Mouse (Mus musculus): ENCODE measurements at regions not wholly inside any gene's neighbourhood (a gene's known extent, or its start where the extent isn't known, plus 50 kb on each side); places are given as distances from the start of the nearest gene placed in this dataset.
A peak's percentile ranks its signal among the peaks of the same experiment; 100 is the strongest.

DNA sequence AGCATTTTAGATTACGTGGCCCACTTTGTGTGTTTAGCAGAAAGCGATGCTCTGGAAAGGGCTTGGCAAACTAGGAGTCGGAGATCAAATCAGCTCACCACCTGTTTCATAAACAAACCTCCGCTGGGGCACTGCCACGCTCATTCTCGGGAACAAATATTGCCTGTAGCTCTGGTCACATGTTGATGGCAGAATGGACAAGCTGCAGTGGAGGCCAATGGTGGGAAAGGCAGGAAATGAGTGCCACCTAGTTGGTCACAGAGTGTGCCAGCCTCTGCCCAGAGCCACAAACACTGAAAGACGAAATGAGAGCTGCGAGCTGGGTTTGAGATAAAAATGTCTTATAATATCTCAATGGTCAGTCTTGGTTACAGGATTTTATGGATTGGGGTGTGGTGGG is 259.2 kb upstream of the Csf3r start:
- no peak for DNase-seq (ENCODE audit: low read depth, low spot score)

DNA sequence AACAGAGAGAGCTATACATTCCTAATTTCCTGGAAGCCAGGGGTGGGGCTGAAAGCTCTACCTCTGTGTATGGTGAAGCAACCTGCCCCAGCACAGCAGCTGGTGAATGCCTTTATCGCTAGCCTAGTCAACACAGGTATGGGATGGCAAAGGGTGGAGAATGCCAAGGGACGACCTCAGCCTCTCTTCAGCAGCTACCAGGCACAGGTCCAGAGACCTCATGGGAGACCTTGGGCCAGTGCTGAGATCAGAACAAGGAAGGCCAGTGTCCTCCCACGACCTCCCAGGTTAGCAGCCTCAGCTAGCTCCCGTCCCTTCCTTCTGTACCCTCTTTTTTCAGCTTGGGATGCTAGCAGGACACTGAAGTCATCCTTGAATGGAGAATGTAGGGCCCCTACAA is 247.2 kb upstream of the Csf3r start:
- DNase-seq (ENCODE audit: low read depth, low spot score) = no peak

DNA sequence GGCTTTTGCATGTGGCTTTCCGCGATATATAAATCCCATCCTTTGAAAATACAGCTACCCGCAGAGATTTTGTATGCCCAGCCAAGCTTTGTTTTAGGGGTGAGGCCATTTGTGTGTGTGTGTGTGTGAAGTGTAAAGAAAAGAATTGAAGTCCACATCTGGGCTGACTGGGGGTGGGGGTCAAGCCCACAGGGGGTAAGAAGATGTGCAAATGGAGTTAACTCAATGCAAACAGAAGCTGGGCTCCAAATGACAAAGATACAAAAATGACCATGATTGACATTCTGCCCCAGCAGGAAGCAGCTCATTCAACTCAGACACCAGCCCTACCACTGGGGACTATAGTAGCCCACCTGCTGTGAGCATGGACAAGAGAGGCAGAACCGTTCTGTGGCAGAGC is 244.2 kb upstream of the Csf3r start:
- no peak for DNase-seq (ENCODE audit: low read depth, low spot score)

DNA sequence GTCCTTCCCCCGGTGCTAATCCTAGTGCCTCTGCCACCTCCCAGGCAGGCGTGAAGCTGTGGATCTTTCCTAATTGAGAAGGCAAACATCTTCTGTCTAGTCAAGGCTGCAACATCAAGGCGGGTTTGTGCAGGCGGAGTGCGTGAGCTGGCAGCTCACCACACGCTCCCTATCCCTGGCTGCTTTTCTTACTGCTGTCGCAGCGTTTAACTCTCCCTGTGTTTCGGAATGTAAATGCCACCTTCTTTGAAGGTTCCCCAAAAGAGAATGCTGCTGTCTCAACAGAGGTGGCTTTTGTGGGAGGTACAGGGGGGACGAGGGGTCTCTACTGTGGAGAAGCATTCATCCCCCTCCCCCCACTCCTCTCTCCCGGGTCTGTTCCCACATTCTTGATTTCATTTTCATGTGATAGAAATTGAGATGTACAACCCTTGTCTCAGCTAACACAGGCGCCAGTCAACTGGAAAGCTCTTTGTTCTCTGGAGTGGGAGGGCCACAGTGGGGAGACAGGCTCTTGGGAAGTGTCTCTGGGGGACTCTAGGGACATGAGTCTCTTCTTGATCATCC is 243.3 kb upstream of the Csf3r start:
- DNase-seq (ENCODE audit: low read depth, low spot score) = no peak

DNA sequence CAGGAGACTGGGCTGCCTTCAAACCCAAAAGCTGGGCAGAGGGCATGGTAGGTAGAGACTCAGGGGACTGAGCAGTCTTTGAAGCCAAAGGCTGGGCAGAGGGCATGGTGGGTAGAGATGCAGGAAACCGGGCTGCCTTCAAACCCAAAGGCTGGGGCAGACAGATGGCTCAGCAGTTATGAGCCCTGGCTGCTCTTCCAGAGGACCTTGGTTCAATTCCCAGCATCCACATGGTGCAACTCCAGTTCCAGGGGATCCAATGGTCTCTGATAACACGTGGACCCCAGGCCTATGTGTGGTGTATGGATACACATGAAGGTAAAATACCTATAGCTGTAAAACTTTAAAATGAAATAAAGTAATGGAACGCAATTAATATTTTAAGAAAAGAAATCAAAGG is 242.0 kb upstream of the Csf3r start:
- no peak for DNase-seq (ENCODE audit: low read depth, low spot score)

DNA sequence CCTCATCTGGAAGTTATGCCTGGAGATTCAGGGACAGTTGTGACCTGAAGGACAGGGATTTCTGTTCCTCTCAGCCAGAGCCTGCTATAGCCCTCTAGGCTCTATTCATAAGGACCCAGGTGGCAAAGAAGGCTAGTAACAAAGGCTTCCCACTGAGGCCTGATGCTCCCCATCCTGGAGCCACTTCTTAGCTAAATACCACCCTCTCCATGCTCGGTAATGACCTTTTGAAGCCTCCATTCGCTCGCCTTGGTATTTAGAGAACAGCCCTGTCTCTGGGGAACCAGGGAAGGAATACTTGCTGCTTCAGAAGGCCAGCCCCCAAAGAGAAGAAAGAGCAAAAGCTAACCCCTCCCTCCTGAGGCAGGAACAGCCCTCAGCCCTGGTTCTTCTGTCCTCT is 238.3 kb upstream of the Csf3r start:
- no peak for DNase-seq (ENCODE audit: low read depth, low spot score)

DNA sequence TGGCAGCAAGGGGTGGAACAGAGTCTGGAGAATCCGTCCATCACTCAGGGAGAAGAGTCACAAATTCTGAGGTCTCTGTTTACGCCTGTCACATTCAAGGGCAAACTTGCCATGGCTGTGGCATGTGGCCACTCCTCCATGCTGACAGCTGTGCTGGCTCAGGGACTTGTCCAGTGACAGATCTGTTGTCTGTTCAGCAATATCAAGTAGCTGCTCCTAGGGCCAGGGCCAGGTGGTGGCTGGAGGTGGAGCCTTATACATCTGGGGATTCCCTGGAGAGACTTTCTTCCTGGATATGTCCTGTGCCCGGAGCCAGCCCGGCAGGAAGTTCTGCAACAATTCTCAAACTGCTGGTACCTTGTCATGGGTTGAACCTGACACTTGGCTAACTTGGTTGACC is 229.7 kb upstream of the Csf3r start:
- DNase-seq (ENCODE audit: low read depth, low spot score) = no peak

DNA sequence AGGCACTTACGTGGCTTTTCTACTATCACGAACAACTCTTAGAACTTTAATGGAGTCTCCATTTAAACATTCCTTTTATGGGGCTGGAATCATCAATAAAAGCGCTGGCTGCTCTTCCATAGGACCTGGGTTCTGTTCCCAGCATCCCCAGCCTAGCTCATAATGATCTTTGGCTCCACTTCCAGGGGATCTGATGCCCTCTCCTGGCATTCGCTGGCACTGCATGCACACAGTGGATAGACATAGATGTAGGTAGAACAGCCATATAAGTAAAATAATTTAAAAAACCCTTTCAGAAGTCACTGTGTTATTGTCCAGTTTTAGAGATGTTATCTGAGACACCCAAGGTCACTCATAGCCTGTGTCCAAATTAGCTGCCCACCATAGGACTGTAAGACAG is 216.4 kb upstream of the Csf3r start:
- DNase-seq (ENCODE audit: low read depth, low spot score) = peak; percentile 7

DNA sequence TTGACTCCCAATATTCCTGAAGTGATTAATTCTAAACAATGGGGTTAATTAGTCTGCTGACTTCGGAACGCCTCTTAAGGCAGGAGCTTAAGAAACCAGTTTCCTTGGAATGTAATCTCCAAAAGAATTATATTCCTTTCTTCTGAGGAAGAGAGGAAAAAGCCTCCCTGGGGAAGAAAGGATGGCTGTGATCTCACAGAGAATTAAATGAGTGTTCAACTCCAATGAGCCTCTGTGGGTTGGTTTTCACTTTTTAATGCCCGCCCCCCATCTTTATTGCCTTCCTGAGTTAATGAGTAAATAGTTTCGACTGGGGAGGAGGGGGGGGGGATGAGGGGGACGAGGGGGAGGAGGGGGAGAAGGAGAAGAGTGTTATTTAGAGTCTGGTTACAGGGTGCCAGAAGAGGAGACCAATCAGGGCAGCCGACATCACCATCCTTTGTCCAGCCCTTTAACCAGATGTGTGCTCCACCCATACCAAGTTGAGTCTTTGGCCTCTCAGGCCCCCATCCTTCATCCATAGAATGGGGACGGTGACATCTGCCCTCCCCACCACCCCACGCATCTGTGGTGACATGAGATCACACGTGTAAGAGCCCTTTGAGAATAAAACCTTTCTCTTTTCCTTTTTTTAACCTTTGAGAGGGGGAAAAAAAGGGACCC is 214.8 kb upstream of the Csf3r start:
- no peak for DNase-seq (ENCODE audit: low read depth, low spot score)

DNA sequence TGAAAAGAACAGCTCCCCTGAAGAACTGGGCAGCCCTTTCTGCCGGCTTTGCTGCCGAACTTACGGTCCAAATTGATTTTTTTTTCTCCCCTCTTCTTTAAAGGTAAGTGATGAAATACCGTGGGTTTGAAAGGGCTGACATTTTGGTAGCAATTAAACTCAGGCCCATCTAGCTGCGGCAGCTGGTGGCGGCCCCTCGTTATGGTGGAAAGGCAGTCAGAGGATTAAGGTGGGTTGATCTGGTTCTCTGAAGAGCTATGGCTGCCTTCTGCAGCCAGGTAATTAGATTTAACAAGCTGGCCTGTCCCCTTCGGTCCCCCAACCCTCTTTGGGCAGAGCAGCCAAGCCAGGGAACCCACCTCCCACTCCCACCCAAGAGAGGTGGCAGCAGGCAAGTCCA is 214.1 kb upstream of the Csf3r start:
- no peak for DNase-seq (ENCODE audit: low read depth, low spot score)

DNA sequence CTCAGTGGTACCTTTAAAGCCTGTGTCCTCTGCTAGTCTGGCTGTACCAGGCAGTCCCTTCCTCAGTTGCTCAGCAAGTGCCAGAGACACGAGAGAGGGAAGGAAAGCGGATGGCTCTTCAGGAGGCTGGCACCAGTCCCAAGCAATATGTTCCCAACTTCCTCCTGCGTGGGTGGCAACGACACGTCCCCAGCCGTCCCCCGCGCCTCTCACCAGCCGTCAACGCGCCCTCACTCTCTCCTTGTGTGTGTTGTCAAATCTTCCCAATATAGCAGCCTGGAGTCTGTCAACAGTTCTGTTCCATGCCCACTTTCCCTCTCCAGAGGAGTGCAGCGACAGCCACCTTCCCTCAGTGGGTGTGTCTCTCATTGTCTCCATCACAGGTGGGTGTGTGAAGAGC is 210.0 kb upstream of the Csf3r start:
- DNase-seq (ENCODE audit: low read depth, low spot score) = no peak

DNA sequence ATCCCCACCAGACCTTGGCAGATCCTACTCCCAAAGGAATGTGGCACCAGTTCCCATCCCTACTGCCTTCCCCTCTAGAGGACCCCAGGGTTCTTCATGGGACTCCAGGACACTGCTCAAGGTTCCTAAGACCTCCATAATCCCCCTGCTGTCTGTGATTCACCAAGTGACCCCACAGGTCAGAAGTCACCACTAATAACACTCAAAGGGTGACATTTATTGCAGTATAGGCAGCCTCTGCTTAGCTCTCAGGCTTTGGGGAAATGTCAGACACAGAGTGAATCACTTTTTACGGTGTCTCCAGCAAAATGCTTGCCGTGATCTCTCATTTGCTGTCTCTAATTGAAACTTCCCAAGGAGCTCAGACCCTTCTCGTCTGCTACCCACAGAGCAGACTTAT is 209.1 kb upstream of the Csf3r start:
- DNase-seq (ENCODE audit: low read depth, low spot score) = no peak

DNA sequence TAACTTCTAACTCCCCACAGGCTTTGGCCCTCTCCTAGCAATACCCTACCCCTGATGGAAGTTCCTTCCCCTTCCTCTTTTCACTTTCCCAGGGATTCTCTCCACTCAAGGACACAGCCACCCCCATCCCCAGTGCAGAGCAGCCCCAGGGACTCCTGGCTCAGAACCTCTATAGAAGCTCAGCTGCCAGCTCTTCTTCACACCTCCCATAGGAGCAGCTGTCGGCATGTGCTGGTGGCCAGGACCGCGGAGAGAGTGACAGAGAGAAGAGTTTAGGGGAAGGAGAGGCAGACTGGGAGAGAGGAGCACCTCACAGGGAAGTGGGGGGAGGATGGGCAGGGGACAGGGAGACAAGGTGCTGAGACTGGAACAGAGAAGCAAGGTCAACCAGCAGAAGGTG is 199.8 kb upstream of the Csf3r start:
- DNase-seq (ENCODE audit: low read depth, low spot score) = no peak

DNA sequence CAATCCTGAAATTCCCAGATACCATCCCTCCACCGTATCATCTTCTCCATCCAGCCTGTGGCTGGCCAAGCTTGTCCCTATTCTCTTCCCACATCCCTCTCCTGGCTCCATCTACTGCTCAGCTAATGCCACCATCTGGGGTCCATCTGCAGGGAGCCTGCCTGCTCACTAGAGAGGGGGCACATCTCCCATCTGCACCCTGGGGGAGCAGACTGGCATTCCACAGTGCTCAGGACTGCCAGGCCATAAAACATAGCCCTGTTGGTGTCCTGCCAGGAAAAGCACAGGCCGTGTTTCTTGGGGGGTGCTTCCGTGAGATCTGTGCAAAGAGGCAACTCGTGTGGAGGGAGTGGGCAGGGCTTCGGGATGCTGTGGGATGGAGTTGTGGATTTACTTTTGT is 197.9 kb upstream of the Csf3r start:
- DNase-seq (ENCODE audit: low read depth, low spot score) = no peak

DNA sequence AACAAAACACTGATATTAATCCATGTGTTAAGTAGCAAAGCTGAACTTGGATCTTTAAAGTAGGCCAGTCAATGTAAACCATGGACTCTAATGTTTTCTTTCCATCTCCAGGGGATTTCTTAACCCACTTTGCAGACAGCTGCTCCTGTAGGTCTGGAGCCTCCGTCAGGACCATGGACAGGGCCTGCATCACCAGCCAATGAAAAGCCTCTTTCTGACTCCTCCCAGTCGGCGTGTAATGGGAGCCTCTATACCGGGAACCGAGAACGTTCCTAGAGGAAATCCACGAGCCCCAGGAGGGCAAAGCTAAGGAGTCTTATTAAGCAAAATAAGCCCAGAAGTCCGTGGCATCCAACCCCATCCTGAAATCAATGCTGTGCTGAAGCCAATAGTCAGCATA is 189.1 kb upstream of the Csf3r start:
- peak; percentile 52 for DNase-seq (ENCODE audit: low read depth, low spot score)

DNA sequence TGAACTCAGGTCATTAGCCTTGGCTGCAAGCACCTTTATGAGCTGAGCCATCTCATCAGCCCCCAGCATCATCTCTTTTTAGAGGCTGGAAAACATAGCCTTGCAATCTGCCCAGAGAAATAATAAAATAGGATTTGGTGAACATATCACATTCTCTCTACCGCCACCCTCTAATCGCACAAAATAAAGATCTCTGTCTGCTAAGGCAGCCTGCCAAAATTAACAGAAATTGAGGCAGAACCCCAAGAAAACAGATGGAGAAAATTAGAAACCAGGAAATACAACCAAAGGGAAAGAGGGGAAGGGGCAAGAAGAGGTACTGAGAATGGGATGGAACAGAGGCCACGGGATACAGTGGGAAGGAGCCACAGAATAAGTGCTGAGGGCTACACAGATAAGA is 176.8 kb upstream of the Csf3r start:
- DNase-seq (ENCODE audit: low read depth, low spot score) = no peak

DNA sequence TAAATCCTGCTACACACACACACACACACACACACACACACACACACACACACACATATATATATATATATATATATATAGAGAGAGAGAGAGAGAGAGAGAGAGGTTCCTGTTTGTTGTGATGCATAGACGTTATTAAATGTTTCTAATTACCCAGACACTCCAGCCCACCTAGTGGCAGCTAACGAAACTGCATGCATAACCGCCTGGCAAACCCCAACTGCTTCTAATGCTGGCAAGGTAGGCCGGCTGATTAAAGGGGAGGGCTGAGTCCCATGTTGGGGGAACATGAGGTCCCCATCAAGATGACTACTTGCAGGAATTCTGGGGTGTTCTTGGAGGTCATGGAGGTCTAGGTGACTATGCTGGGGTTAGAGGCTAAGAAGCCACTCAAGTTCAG is 174.1 kb upstream of the Csf3r start:
- peak; percentile 22 for DNase-seq (ENCODE audit: low read depth, low spot score)

DNA sequence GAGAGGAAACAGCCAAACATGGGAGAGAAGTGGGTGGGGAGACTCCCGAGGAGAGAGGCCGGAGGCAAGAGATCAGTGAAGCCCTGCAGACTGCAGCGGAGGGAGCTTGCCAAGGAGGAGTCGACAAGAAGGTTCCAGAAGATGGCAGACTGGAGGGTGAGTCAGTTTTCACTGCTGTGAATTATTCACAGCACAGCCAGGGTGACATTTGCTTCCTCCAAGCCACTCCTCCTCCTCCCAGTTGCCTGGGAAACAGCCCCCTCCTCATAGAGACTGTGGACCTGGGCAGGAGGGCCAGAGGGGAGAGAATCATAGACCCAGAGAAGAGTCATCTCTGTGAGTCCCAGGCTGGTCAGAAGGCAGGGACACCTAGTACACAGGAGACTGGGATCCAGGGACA is 171.8 kb upstream of the Csf3r start:
- DNase-seq (ENCODE audit: low read depth, low spot score) = no peak

DNA sequence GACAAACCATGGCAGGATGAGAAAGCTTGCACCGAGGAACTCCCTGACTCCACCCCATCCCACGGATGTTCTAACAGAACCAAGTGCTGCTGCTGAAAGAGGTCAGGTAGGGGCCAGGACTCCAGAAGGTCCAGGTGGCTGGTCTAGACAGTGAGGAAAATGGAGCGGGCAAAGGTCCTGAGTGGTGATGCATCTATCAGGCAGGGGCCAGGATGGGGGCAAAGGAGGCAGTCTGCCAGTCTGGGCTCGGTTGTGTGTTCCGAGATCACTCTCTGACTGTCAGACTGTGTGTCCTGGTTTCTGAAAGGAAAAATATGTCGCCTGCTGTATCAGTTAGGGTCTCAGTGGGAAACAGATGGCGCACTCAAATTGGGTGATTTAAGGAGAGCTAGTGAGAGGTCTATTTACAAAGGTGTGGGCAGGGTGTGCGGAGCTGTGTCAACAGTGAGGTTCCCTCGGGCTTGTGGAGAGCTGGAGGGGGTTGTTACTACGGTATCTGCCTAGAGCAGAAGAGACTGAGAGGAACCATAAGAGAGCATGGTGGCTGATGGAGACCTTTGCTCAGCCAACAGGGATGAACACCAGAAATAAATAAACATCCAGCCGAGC is 168.3 kb upstream of the Csf3r start:
- no peak for DNase-seq (ENCODE audit: low read depth, low spot score)

DNA sequence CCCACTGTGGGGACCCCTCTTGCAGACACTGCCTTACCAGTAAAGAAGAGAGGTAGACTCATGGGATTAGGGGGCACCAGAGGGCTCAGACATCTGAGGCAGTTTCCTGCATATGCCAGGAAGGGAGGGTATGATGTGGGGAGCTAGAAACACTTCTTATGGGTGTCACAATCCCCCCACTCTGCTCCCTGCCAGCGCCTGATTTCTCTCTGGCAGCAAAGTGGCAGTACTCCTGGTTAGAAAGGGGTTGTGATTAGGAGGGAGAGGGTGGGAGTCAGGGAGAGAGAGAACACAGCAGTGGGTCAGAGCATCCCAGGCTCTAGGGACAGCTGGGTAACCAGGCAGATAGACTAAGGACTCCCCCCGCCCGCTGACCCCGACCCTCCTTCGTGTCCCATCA is 167.6 kb upstream of the Csf3r start:
- DNase-seq (ENCODE audit: low read depth, low spot score) = no peak

DNA sequence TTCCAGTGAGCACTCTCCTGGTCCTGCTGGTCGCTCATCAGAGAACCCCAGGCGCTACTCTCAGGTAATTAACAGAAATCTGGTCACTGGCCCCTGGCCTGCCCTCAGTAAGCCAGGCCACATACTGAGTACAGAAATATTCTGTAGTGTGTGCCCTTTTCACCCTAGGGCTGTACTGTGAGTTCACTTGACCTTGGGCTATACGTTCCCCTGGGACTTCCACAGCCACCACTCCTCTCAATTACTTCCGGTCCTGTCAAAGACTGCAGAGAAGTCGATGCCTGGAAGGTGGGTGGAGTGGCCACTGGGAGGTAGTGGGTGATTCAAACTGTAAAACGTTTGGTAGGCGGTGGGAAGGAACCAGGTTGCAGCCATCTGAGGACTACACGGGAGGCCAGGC is 159.3 kb upstream of the Csf3r start:
- no peak for DNase-seq (ENCODE audit: low read depth, low spot score)

DNA sequence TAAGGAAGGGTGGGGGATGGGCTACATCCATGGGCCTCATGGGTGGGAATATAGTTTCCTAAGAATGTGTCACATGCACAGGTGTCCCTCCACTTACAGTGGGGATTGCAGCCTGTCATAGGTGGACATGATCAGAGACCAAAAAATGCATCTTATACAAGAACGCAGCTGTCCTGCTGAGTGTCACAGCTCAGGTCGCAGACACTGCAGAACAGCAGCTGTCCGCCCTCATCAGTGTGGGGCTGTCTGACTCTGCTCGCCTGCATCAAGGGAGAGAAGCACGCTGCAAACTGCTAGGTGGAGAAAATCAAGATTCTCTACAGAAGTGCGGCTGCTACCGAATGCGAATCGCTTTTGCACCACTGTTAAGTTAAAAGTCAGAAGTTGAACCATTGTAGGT is 158.6 kb upstream of the Csf3r start:
- DNase-seq (ENCODE audit: low read depth, low spot score) = no peak

DNA sequence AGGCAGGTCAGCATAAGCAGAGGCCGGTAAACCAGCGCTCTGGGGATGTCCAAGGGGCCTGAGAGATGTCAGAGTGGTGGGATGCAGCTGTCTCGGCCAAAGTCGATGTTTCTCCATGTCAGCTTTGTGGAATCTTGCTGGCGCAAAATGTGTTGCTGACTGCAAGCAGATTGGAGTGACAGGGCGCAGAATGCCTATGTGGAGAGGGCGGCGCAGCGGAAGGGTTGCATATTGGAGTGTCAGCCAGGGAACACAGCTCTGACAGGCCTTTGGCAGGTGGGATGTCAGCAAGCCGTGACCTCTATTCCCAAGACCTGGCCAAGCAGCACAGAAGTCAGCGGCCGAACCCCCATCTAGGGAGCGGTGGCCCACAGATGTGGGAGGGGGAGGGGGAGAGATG is 153.1 kb upstream of the Csf3r start:
- DNase-seq (ENCODE audit: low read depth, low spot score) = no peak

DNA sequence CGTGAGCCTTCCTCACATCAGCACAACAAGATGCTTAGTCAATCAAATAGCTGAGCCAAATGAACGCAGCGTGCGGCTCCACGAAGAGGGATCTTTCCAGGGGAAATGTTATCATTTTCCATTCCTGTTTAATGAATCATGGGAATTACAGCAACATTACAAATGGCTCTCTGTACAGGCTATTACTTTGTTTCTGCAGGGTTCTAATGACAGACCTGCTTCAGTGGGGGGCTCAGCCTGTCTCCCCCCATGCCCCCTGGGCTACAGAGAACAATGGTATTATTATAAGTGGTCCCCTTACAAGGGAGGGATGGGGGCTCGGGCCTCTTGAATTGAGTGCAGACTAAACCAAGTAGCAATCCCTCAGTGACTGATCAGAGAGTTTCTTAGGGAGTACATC is 144.3 kb upstream of the Csf3r start:
- no peak for DNase-seq (ENCODE audit: low read depth, low spot score)
